Mouse (Mus musculus) lung, adult 2 months (tissue): ENCODE results near the gene Arv1. TPM values are rescaled to one million over a fixed set of nuclear protein-coding genes. Genes with fewer than 3 reads are reported as not detected.
A peak's percentile ranks its signal among the peaks of the same experiment; 100 is the strongest.

Experiments used
- DNase-seq: peaks from one replicate; pipeline ENCODE4 v3.0.0; 2022
- H3K4me1 ChIP-seq: fragments of 200-500 bp; 2 replicates; pipeline ENCODE4 v1.6.1; 2011; ENCODE audit warnings: low read length; ENCODE audit not compliant: control insufficient read depth, insufficient read depth
- H3K4me3 ChIP-seq: fragments of 200-500 bp; replicated peaks from 2 replicates; pipeline ENCODE3; 2011; ENCODE audit warnings: low read depth, mild to moderate bottlenecking, control low read depth, low read length; ENCODE audit errors: extremely low read depth
- CTCF ChIP-seq: fragments of 200-500 bp; IDR thresholded peaks from 2 replicates; pipeline ENCODE4 v1.5.1; 2011; ENCODE audit warnings: mild to moderate bottlenecking, low read length, control low read depth; ENCODE audit not compliant: insufficient read depth
- POLR2A ChIP-seq: fragments of 200-500 bp; IDR thresholded peaks from 2 replicates; pipeline ENCODE4 v1.6.1; 2011; ENCODE audit warnings: low read depth, mild to moderate bottlenecking, control low read depth, low read length, borderline replicate concordance; ENCODE audit errors: extremely low read depth
- whole genome bisulfite sequencing: fragments of 180-500 bp; shearing (Covaris S2); methylation state at CpG from one replicate; pipeline ENCODE4 v1.1.7; 2018; 5-methylcytosine and 5-hydroxymethylcytosine counted together
- polyA plus RNA-seq: library from polyadenylated mRNA; depleted of rRNA; stranded (reverse); fragments of >200 nt; gene quantifications from 2 replicates; pipeline ENCODE4 v1.2.3, GENCODE M21; 2012

Arv1 gene
- polyA plus RNA-seq, 1 experiment: 15.6 TPM

- WGBS: 94% methylated on average over 22 of the region's 22 CpGs
These were observed 26.4 kb upstream of the Arv1 start for GRCm38 (mm10) chr8:124695424-124696100.

GRCm38 (mm10) chr8:124700271-124700670 is 21.7 kb upstream of the Arv1 start:
- Histone ChIP-seq H3K4me1 (0 out of 2 replicates have a peak, but pooled peaks cover 5% of the 10 kb centered on the region), H3K4me3 (no peak overlapping the region)
- TF ChIP-seq POLR2A (no peak), CTCF (no peak)
- WGBS: 90% methylated on average over 5 of the region's 5 CpGs
- DNase-seq: no peak

More at GRCm38 (mm10) chr8:124695424-124696100, 26.4 kb upstream of the Arv1 start:
- no peak overlapping the region for H3K4me3 ChIP-seq
- DNase-seq: no peak
- 0 out of 2 replicates have a peak, but pooled peaks cover 5% of the 10 kb centered on the region for H3K4me1 ChIP-seq
- TF ChIP-seq CTCF: no peak
- TF ChIP-seq POLR2A: no peak

DNA sequence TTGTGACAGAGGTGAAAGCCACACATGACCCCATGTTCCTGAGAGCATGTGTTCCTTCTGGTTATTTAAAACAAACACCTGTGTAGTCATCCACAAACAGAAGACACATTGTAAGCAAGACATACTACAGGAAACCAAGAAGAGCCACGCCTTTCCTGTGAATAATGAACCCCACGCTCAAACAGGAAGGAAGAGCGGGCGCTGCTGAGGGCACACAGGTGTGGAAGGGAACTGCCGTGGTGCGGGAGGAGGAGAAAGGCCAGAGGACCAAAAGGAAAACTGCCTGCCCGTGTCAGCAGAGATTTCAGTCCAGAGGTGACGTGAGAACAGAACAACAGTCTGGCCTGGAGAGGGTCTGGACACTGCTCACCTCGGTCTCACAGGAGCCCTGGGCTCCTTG is 20.9 kb upstream of the Arv1 start:
- no peak for DNase-seq
- Histone ChIP-seq H3K4me1 (0 out of 2 replicates have a peak, but pooled peaks cover 5% of the 10 kb centered on the region), H3K4me3 (no peak overlapping the region)
- no peak for TF ChIP-seq POLR2A
- no peak for TF ChIP-seq CTCF
- 45% methylated on average over 9 of the region's 9 CpGs for WGBS

GRCm38 (mm10) chr8:124702183-124702582 is 19.8 kb upstream of the Arv1 start:
- 0 out of 2 replicates have a peak, but pooled peaks cover 5% of the 10 kb centered on the region for H3K4me1 ChIP-seq
- no peak for DNase-seq
- no peak overlapping the region for H3K4me3 ChIP-seq
- TF ChIP-seq POLR2A (no peak), CTCF (no peak)
- WGBS: 68% methylated on average over 3 of the region's 3 CpGs

- Histone ChIP-seq H3K4me3 (no peak overlapping the region), H3K4me1 (0 out of 2 replicates have a peak, but pooled peaks cover 2% of the 10 kb centered on the region)
- DNase-seq: no peak
- 42% methylated on average over 4 of the region's 4 CpGs for WGBS
- TF ChIP-seq POLR2A (no peak), CTCF (no peak)
These were observed 18.4 kb upstream of the Arv1 start for GRCm38 (mm10) chr8:124703526-124703925.

- WGBS: 79% methylated on average over 4 of the region's 4 CpGs
- H3K4me3 ChIP-seq: no peak overlapping the region
- TF ChIP-seq POLR2A (no peak), CTCF (no peak)
- DNase-seq: no peak
- H3K4me1 ChIP-seq: 0 out of 2 replicates have a peak, but pooled peaks cover 2% of the 10 kb centered on the region
These were observed 17.6 kb upstream of the Arv1 start for GRCm38 (mm10) chr8:124704376-124704775.

GRCm38 (mm10) chr8:124705823-124706222 is 16.1 kb upstream of the Arv1 start:
- Histone ChIP-seq H3K4me3 (no peak overlapping the region), H3K4me1 (no peaks in the 10 kb centered on the region)
- no peak for TF ChIP-seq POLR2A
- TF ChIP-seq CTCF: no peak
- 98% methylated on average over 8 of the region's 8 CpGs for WGBS
- DNase-seq: no peak

GRCm38 (mm10) chr8:124713207-124713606 is 8.7 kb upstream of the Arv1 start:
- no peak for TF ChIP-seq CTCF
- TF ChIP-seq POLR2A: no peak
- DNase-seq: no peak
- WGBS: 86% methylated on average over 6 of the region's 6 CpGs
- Histone ChIP-seq H3K4me1 (no peaks in the 10 kb centered on the region), H3K4me3 (no peak overlapping the region)

DNA sequence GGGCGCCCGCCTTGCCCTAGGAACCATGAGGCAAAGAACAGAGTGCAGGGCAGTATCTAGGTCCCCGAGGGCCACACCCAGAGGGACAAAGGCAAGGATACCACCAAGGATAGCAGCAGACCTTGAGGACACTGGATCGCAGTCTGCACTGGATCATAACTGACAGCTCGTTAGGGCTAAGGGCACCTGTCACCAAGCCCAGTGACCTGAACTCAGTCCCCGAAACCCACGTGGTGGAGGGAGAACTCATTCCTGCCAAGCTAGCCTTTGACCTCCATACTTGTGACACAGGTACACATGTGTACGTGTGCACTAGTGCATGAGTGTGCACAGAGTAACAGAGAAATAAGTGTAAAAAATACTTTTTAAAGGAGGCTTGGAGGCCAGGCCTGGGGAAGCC is 6.2 kb upstream of the Arv1 start:
- peaks cover 3% of the 10 kb centered on the region; the same call in 1 of the 2 replicates for H3K4me1 ChIP-seq
- no peak overlapping the region for H3K4me3 ChIP-seq
- TF ChIP-seq POLR2A: no peak
- no peak for TF ChIP-seq CTCF
- WGBS: 81% methylated on average over 8 of the region's 8 CpGs
- DNase-seq: no peak

- DNase-seq: no peak
- 78% methylated on average over 7 of the region's 7 CpGs for WGBS
- H3K4me1 ChIP-seq: peaks cover 5% of the 10 kb centered on the region; the same call in 1 of the 2 replicates
- no peak overlapping the region for H3K4me3 ChIP-seq
- no peak for TF ChIP-seq POLR2A
- TF ChIP-seq CTCF: 0 out of 2 replicates have a peak, but pooled peaks have one; percentile 5
These were observed 1.8 kb upstream of the Arv1 start for GRCm38 (mm10) chr8:124720133-124720532.

DNA sequence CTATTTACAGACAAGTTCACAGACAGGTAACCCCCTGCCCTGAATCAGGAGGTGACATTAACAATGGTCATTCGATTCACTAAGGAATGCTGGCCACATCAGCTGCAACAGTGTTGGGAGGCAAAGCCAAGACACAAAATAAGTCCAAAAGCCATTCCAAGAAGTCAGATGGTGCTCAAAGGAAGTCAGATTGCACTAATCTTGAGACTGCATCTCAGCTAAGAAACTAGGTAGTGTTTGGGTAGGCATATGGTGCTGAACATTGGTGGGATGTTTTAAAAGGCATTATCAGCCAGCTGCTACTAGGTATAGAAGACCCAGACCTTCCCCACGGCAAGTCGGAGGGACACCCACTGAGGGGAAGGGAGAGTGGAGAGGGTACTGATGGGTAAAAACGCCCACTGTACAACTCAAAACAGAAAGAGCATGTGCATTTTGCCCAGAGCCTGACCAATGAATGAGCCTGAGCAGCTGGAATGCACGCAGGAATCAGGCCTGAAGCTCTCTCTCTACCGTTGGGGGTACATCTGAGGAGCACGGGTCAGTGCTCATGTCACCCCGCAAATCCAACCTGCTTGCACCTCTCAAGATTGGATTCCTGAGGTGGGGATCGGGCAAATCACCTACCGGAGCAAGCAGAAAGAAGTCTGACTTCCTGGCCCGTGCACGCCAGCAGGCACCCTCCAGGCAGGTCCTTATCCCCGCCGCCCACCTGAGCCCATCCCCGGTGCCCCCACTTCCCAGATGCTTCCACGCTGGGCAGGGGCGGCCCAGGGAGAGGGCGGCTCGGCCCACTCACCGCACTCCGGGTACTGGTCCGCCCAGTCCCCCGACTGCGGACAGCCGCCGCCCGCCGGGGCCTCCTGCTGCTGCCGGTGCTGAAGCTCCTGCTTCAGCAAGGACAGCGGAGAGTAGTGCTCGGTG is 739 bp upstream of the Arv1 start:
- WGBS: 2% methylated on average over 31 of the region's 31 CpGs
- DNase-seq: no peak
- Histone ChIP-seq H3K4me3 (peak overlapping the region; percentile 76), H3K4me1 (peaks cover 5% of the 10 kb centered on the region; the same call in 1 of the 2 replicates)
- TF ChIP-seq POLR2A (no peak), CTCF (no peak)
